Mouse (Mus musculus) layer of hippocampus, postnatal 25 days (tissue): Measurements from ENCODE around the gene Hsd17b13. TPM values are rescaled to one million over a fixed set of nuclear protein-coding genes. Genes with fewer than 3 reads are reported as not detected.

Experiments
- total RNA-seq, 2 experiments: library from RNA; stranded (reverse); gene quantifications; 2 replicates each; pipeline ENCODE4 v1.2.3; 2021

The Hsd17b13 gene
- total RNA-seq, 2 experiments from 2014 or later = not detected

Other genes starting within 250 kb of the Hsd17b13 start
- 10 to 100 TPM; 34.2 to 34.3 TPM for gene Klhl8, start 66.2 kb downstream of the Hsd17b13 start, total RNA-seq
- gene Hsd17b11, start 44.5 kb upstream of the Hsd17b13 start, total RNA-seq = 10 to 100 TPM; 50.2 to 56.0 TPM
- 10 to 100 TPM; 74.8 to 77.0 TPM for gene Nudt9, start 68.9 kb upstream of the Hsd17b13 start, total RNA-seq
- under 1 TPM in 1 of 2 experiments, not detected in 1; 0.76 TPM for gene Gm17660, start 100.2 kb upstream of the Hsd17b13 start, total RNA-seq
- gene Sparcl1, start 136.3 kb upstream of the Hsd17b13 start, total RNA-seq = 1,000 to 10,000 TPM; 1,421 to 1,512 TPM
- gene Dspp, start 193.3 kb upstream of the Hsd17b13 start, total RNA-seq = under 1 TPM; 0.07 TPM
- 1 to 10 TPM; 2.9 to 3.2 TPM for gene Dmp1, start 225.2 kb upstream of the Hsd17b13 start, total RNA-seq